Mouse (Mus musculus): ENCODE data around the gene Cd63. TPM values are rescaled to one million over a fixed set of nuclear protein-coding genes. Genes with fewer than 3 reads are reported as not detected.

The Cd63 gene
- polyA plus RNA-seq, 1 experiment from 2014 or later = 343 TPM

- Histone ChIP-seq H3K4me1 (ENCODE audit: control insufficient read depth, insufficient read depth, low read depth, low read length) (peaks cover 26% of the 10 kb centered on the region), H3K4me3 (ENCODE audit: low read length) (peak overlapping the region; percentile 91), H3K4me2 (ENCODE audit: low read length) (peak overlapping the region; percentile 59), H3K36me3 (ENCODE audit: control insufficient read depth, insufficient read depth, low read length) (0 out of 2 replicates have a peak, but pooled peaks cover 2% of the 10 kb centered on the region), H3K9ac (ENCODE audit: low read depth, low read length) (peak overlapping the region; percentile 88), H3K27me3 (replicated peaks; ENCODE audit: control insufficient read depth, insufficient read depth, low read length) (no peaks in the 10 kb centered on the region), H3K27ac (ENCODE audit: low read depth, low read length) (peak overlapping the region; percentile 30), H3K9me3 (ENCODE audit: control insufficient read depth, low read length) (no peaks in the 10 kb centered on the region)
- whole genome bisulfite sequencing = 15% methylated on average over 2 of the region's 2 CpGs
- ATAC-seq = no peak
Observed at GRCm38 (mm10) chr10:128889846-128890245, 10.9 kb upstream of the Cd63 start.

DNA sequence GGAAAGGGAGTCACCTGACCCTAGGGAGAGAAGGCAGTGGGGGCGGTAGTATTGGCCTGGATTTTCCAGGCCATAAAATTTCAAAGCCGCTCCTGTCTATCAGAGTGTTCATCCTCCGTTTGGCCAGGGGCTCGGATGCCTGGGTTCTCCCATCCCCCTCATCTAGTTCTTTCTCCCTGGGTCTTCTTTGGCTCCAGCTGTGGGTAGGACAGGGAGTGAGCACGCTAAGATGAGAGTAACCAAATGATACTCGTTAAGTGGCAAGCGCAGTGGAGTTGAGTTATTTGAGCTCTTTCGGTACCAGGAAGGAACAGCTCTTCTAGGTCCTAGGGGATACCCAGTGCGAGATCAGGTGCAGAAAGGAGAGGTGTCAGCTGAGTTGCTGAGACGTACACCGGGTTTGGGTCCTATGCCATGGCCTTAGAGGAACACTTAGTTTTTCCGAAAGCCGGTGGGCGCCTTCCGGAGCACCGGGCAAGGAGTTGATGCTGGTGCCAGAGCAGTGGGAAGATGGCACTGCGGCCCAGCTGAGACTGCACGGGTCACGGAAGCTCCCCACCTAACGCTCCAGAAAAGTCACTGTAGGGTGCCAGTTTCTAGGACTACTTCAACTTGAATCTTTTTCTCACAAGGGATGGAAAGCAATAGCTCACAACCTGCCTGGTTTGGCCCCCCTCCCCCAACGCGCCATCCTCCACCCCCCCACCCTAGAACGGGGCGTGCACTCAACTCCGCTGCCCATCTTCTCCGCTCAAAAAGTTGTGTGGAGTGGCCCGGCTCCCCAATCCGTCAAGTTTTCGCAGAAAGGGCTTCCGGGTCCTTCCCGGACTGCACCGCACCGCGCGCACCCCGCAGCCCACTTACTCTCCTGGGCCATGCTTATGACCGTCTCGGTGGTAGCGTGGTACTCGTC is 10.2 kb upstream of the Cd63 start:
- Histone ChIP-seq H3K27ac (ENCODE audit: low read depth, low read length) (peak overlapping the region; percentile 94), H3K4me1 (ENCODE audit: control insufficient read depth, insufficient read depth, low read depth, low read length) (peaks cover 26% of the 10 kb centered on the region), H3K9ac (ENCODE audit: low read depth, low read length) (peak overlapping the region; percentile 88), H3K36me3 (ENCODE audit: control insufficient read depth, insufficient read depth, low read length) (0 out of 2 replicates have a peak, but pooled peaks cover 2% of the 10 kb centered on the region), H3K4me2 (ENCODE audit: low read length) (peak overlapping the region; percentile 59), H3K9me3 (ENCODE audit: control insufficient read depth, low read length) (no peaks in the 10 kb centered on the region), H3K27me3 (replicated peaks; ENCODE audit: control insufficient read depth, insufficient read depth, low read length) (no peaks in the 10 kb centered on the region), H3K4me3 (ENCODE audit: low read length) (peak overlapping the region; percentile 91)
- WGBS = under 1% methylated on average over 40 of the region's 40 CpGs
- peak; percentile 3; the same call in 1 of the 2 replicates for ATAC-seq

- H3K4me1 ChIP-seq (ENCODE audit: control insufficient read depth, insufficient read depth, low read depth, low read length) = peaks cover 26% of the 10 kb centered on the region
- no peaks in the 10 kb centered on the region for H3K36me3 ChIP-seq (ENCODE audit: control insufficient read depth, insufficient read depth, low read length)
- no peaks in the 10 kb centered on the region for H3K9me3 ChIP-seq (ENCODE audit: control insufficient read depth, low read length)
- peak; percentile 84 for ATAC-seq
- H3K27ac ChIP-seq (ENCODE audit: low read depth, low read length) = peak within 1 kb of the TSS; percentile 94
- peak within 1 kb of the TSS; percentile 59 for H3K4me2 ChIP-seq (ENCODE audit: low read length)
- H3K4me3 ChIP-seq (ENCODE audit: low read length) = peak within 1 kb of the TSS; percentile 91
- no peaks in the 10 kb centered on the region for H3K27me3 ChIP-seq (replicated peaks; ENCODE audit: control insufficient read depth, insufficient read depth, low read length)
- under 1% methylated on average over 61 of the region's 89 CpGs for WGBS
- H3K9ac ChIP-seq (ENCODE audit: low read depth, low read length) = peak within 1 kb of the TSS; percentile 88
Observed at GRCm38 (mm10) chr10:128891296-128892094, 9.3 kb upstream of the Cd63 start, which contains the start of gene Gdf11. TSS of gene Gdf11 (minus strand) at chr10:128891718.

GRCm38 (mm10) chr10:128892246-128892645 is 8.5 kb upstream of the Cd63 start:
- peak overlapping the region; percentile 94 for H3K27ac ChIP-seq (ENCODE audit: low read depth, low read length)
- peak overlapping the region; percentile 59 for H3K4me2 ChIP-seq (ENCODE audit: low read length)
- under 1% methylated on average over 9 of the region's 9 CpGs for WGBS
- H3K4me3 ChIP-seq (ENCODE audit: low read length) = peak overlapping the region; percentile 91
- no peaks in the 10 kb centered on the region for H3K27me3 ChIP-seq (replicated peaks; ENCODE audit: control insufficient read depth, insufficient read depth, low read length)
- H3K36me3 ChIP-seq (ENCODE audit: control insufficient read depth, insufficient read depth, low read length) = no peaks in the 10 kb centered on the region
- no peaks in the 10 kb centered on the region for H3K9me3 ChIP-seq (ENCODE audit: control insufficient read depth, low read length)
- peak; percentile 9; the same call in 1 of the 2 replicates for ATAC-seq
- H3K9ac ChIP-seq (ENCODE audit: low read depth, low read length) = peak overlapping the region; percentile 88
- H3K4me1 ChIP-seq (ENCODE audit: control insufficient read depth, insufficient read depth, low read depth, low read length) = peaks cover 26% of the 10 kb centered on the region

DNA sequence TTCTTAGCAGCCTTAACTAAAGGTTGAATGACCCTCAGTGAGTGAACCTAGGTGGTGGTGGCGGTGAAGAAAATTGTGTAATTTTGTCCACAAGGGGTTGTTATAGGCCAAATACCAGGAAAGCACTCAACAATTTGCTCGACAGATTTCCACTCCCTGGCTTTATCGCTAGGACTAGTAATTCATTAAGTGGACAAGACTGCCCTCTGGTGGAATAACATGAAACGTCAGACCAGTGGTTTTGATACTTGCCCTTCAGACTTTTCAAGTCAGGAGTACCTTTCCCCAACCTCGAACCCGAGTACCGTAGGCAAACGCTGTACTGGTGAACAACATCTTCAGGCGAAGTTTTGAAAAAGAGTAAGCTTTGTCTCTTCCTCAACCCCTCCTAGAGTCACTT is 5.4 kb upstream of the Cd63 start:
- WGBS = 0% methylated on average over 9 of the region's 9 CpGs
- H3K27ac ChIP-seq (ENCODE audit: low read depth, low read length) = peak overlapping the region; percentile 57; the same call in 1 of the 2 replicates
- ATAC-seq = no peak
- H3K4me3 ChIP-seq (ENCODE audit: low read length) = no peak overlapping the region
- no peak overlapping the region for H3K9ac ChIP-seq (ENCODE audit: low read depth, low read length)
- H3K4me1 ChIP-seq (ENCODE audit: control insufficient read depth, insufficient read depth, low read depth, low read length) = peaks cover 8% of the 10 kb centered on the region
- no peaks in the 10 kb centered on the region for H3K9me3 ChIP-seq (ENCODE audit: control insufficient read depth, low read length)
- peak overlapping the region; percentile 44 for H3K4me2 ChIP-seq (ENCODE audit: low read length)
- H3K27me3 ChIP-seq (replicated peaks; ENCODE audit: control insufficient read depth, insufficient read depth, low read length) = no peaks in the 10 kb centered on the region
- H3K36me3 ChIP-seq (ENCODE audit: control insufficient read depth, insufficient read depth, low read length) = no peaks in the 10 kb centered on the region

DNA sequence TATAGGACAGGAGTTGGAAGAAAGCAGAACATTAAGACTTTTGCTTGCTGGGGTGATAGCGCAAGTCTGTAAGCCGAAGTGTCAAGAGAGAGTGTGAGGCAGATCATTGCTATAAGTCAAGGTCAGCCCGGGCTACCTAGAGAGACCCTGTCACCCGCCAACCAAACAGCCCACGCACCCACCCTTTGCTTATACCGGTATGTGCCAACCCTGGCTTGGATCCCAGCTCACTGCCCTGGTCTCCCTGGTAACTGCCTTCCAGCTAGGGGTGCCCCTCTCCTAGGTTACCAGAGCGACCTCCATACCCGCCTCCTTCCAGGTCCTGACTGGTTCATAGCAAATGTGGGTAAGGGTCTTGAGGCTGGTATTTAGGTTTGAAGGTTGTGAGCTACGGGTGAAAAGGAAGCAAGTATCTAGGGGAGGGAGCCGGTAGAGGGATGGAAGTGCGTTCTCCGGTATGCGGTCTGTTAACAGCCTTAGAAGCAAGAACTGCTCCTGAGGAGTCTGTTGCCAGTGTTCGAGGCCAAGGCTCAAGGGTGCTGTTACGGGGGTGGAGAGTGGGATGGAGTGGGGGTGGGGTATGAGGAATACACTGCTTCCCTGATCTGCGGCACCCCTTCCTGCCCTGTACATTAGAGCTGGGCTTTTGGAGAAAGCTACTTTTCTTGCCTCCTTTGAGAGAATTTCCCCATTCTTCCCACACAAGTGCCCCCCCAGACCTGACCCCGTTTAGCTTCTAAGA is 4.7 kb upstream of the Cd63 start:
- Histone ChIP-seq H3K4me3 (ENCODE audit: low read length) (peak overlapping the region; percentile 19), H3K9ac (ENCODE audit: low read depth, low read length) (no peak overlapping the region), H3K27ac (ENCODE audit: low read depth, low read length) (peak overlapping the region; percentile 57; the same call in 1 of the 2 replicates), H3K4me1 (ENCODE audit: control insufficient read depth, insufficient read depth, low read depth, low read length) (peaks cover 7% of the 10 kb centered on the region), H3K9me3 (ENCODE audit: control insufficient read depth, low read length) (no peaks in the 10 kb centered on the region), H3K27me3 (replicated peaks; ENCODE audit: control insufficient read depth, insufficient read depth, low read length) (no peaks in the 10 kb centered on the region), H3K36me3 (ENCODE audit: control insufficient read depth, insufficient read depth, low read length) (no peaks in the 10 kb centered on the region), H3K4me2 (ENCODE audit: low read length) (peak overlapping the region; percentile 44)
- peak; percentile 76 for ATAC-seq
- WGBS = 2% methylated on average over 17 of the region's 17 CpGs

DNA sequence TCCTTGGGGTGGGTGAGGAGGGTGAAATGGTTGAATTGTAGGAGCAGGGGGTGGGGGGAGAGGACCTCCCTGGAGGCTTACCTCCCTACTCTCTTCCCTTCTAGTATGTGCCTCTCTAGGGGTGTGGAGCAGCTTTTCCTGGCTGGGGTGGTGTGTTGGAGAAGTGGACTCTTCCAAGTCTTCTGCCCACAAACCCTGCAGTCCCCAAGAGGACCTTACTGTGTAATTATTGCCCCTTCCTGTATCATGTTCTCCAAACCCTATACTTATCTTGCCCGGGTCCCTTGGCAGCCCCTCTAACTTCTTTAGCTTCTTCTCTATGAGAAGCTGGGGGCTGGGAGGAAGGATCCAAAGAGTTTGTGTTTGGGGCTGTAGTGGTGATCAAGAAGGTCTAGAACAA is 4.0 kb upstream of the Cd63 start:
- Histone ChIP-seq H3K36me3 (ENCODE audit: control insufficient read depth, insufficient read depth, low read length) (no peaks in the 10 kb centered on the region), H3K4me3 (ENCODE audit: low read length) (no peak overlapping the region), H3K4me2 (ENCODE audit: low read length) (peak overlapping the region; percentile 44), H3K9me3 (ENCODE audit: control insufficient read depth, low read length) (no peaks in the 10 kb centered on the region), H3K9ac (ENCODE audit: low read depth, low read length) (no peak overlapping the region), H3K4me1 (ENCODE audit: control insufficient read depth, insufficient read depth, low read depth, low read length) (peaks cover 7% of the 10 kb centered on the region), H3K27me3 (replicated peaks; ENCODE audit: control insufficient read depth, insufficient read depth, low read length) (no peaks in the 10 kb centered on the region), H3K27ac (ENCODE audit: low read depth, low read length) (no peak overlapping the region; the same call in 1 of the 2 replicates)
- WGBS = 48% methylated on average over 1 of the region's 1 CpGs
- ATAC-seq = no peak

DNA sequence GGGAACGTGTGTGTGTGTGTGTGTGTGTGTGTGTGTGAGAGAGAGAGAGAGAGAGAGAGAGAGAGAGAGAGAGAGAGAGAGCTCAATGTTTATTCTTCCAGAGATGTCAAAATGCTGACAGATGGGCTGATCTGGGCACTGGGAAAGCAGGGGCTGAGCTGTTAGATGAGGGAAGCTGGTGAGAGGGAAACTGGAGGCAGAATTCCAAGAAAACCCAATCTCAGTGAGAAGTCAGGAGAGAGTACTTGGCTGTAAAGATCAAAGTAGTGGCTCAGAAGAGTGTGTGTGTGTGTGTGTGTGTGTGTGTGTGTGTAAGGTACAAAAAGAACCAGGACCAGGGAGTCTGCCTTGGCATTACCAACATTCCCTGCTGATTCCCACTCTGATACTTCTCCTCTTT is 3.3 kb upstream of the Cd63 start:
- no peaks in the 10 kb centered on the region for H3K9me3 ChIP-seq (ENCODE audit: control insufficient read depth, low read length)
- no peak overlapping the region for H3K4me2 ChIP-seq (ENCODE audit: low read length)
- no peaks in the 10 kb centered on the region for H3K36me3 ChIP-seq (ENCODE audit: control insufficient read depth, insufficient read depth, low read length)
- H3K4me3 ChIP-seq (ENCODE audit: low read length) = no peak overlapping the region
- WGBS = 10% methylated on average over 1 of the region's 1 CpGs
- H3K4me1 ChIP-seq (ENCODE audit: control insufficient read depth, insufficient read depth, low read depth, low read length) = peaks cover 4% of the 10 kb centered on the region
- H3K27me3 ChIP-seq (replicated peaks; ENCODE audit: control insufficient read depth, insufficient read depth, low read length) = no peaks in the 10 kb centered on the region
- no peak for ATAC-seq
- no peak overlapping the region for H3K9ac ChIP-seq (ENCODE audit: low read depth, low read length)
- H3K27ac ChIP-seq (ENCODE audit: low read depth, low read length) = no peak overlapping the region

Data from hindbrain, embryonic 16.5 days (tissue).